Mouse (Mus musculus): Measurements from ENCODE around the gene Ppp2r2c. TPM values are rescaled to one million over a fixed set of nuclear protein-coding genes. Genes with fewer than 3 reads are reported as not detected.

The Ppp2r2c gene
- polyA plus RNA-seq, 1 experiment from 2014 or later: 26.7 TPM

- peaks cover 8% of the 10 kb centered on the region; the same call in 1 of the 2 replicates for H3K36me3 ChIP-seq
- 75% methylated on average over 5 of the region's 5 CpGs for WGBS
- no peak overlapping the region for H3K4me3 ChIP-seq
- H3K4me2 ChIP-seq: no peak overlapping the region
- no peak for ATAC-seq (ENCODE audit: low FRiP score)
- peak overlapping the region; percentile 71 for H3K27ac ChIP-seq
- H3K9me3 ChIP-seq: no peaks in the 10 kb centered on the region
- peak overlapping the region; percentile 46; the same call in 1 of the 2 replicates for H3K9ac ChIP-seq
- peaks cover 19% of the 10 kb centered on the region for H3K4me1 ChIP-seq (replicated peaks)
- H3K27me3 ChIP-seq: peaks cover 9% of the 10 kb centered on the region; the same call in 1 of the 2 replicates
Observed at GRCm38 (mm10) chr5:36944552-36944951, 76.2 kb downstream of the Ppp2r2c start.

GRCm38 (mm10) chr5:36945102-36945701 lies 76.9 kb downstream of the Ppp2r2c start:
- H3K9me3 ChIP-seq: no peaks in the 10 kb centered on the region
- peaks cover 19% of the 10 kb centered on the region for H3K4me1 ChIP-seq (replicated peaks)
- peaks cover 9% of the 10 kb centered on the region; the same call in 1 of the 2 replicates for H3K27me3 ChIP-seq
- H3K27ac ChIP-seq: peak overlapping the region; percentile 71
- ATAC-seq (ENCODE audit: low FRiP score): peak; percentile 29; the same call in 1 of the 2 replicates
- H3K4me3 ChIP-seq: no peak overlapping the region
- 35% methylated on average over 8 of the region's 8 CpGs for WGBS
- H3K9ac ChIP-seq: peak overlapping the region; percentile 46; the same call in 1 of the 2 replicates
- no peak overlapping the region for H3K4me2 ChIP-seq
- H3K36me3 ChIP-seq: peaks cover 8% of the 10 kb centered on the region; the same call in 1 of the 2 replicates

- ATAC-seq (ENCODE audit: low FRiP score): no peak
- WGBS: 71% methylated on average over 2 of the region's 2 CpGs
- peaks cover 8% of the 10 kb centered on the region; the same call in 1 of the 2 replicates for H3K36me3 ChIP-seq
- H3K9me3 ChIP-seq: no peaks in the 10 kb centered on the region
- H3K4me2 ChIP-seq: no peak overlapping the region
- H3K9ac ChIP-seq: no peak overlapping the region
- peaks cover 9% of the 10 kb centered on the region; the same call in 1 of the 2 replicates for H3K27me3 ChIP-seq
- peak overlapping the region; percentile 71 for H3K27ac ChIP-seq
- H3K4me3 ChIP-seq: no peak overlapping the region
- peaks cover 19% of the 10 kb centered on the region for H3K4me1 ChIP-seq (replicated peaks)
Observed at GRCm38 (mm10) chr5:36945713-36946112, 77.4 kb downstream of the Ppp2r2c start.

GRCm38 (mm10) chr5:36946445-36946844 lies 78.1 kb downstream of the Ppp2r2c start:
- no peak for ATAC-seq (ENCODE audit: low FRiP score)

GRCm38 (mm10) chr5:36948831-36949230 lies 80.5 kb downstream of the Ppp2r2c start:
- Histone ChIP-seq H3K27ac (no peak overlapping the region), H3K4me1 (replicated peaks) (peaks cover 19% of the 10 kb centered on the region), H3K9ac (no peak overlapping the region), H3K27me3 (peaks cover 9% of the 10 kb centered on the region; the same call in 1 of the 2 replicates), H3K9me3 (no peaks in the 10 kb centered on the region), H3K4me3 (no peak overlapping the region), H3K4me2 (no peak overlapping the region), H3K36me3 (peaks cover 13% of the 10 kb centered on the region; the same call in 1 of the 2 replicates)
- ATAC-seq (ENCODE audit: low FRiP score): peak; percentile 27; the same call in 1 of the 2 replicates
- 11% methylated on average over 3 of the region's 3 CpGs for WGBS

More at GRCm38 (mm10) chr5:36946445-36946844, 78.1 kb downstream of the Ppp2r2c start:
- Histone ChIP-seq H3K27ac (no peak overlapping the region), H3K9ac (no peak overlapping the region), H3K4me3 (no peak overlapping the region), H3K36me3 (peaks cover 8% of the 10 kb centered on the region; the same call in 1 of the 2 replicates), H3K4me2 (no peak overlapping the region), H3K27me3 (peaks cover 9% of the 10 kb centered on the region; the same call in 1 of the 2 replicates), H3K4me1 (replicated peaks) (peaks cover 19% of the 10 kb centered on the region), H3K9me3 (no peaks in the 10 kb centered on the region)
- 16% methylated on average over 5 of the region's 5 CpGs for WGBS

- Histone ChIP-seq H3K27me3 (peaks cover 9% of the 10 kb centered on the region; the same call in 1 of the 2 replicates), H3K27ac (no peak overlapping the region), H3K9me3 (no peaks in the 10 kb centered on the region), H3K9ac (no peak overlapping the region), H3K4me3 (no peak overlapping the region), H3K4me2 (no peak overlapping the region), H3K36me3 (peaks cover 13% of the 10 kb centered on the region; the same call in 1 of the 2 replicates), H3K4me1 (replicated peaks) (peaks cover 4% of the 10 kb centered on the region; the same call in 1 of the 2 replicates)
- no peak for ATAC-seq (ENCODE audit: low FRiP score)
- WGBS: 49% methylated on average over 2 of the region's 2 CpGs
Observed at GRCm38 (mm10) chr5:36950871-36951270, 82.6 kb downstream of the Ppp2r2c start.

GRCm38 (mm10) chr5:36952311-36952710 lies 84.0 kb downstream of the Ppp2r2c start:
- Histone ChIP-seq H3K36me3 (peaks cover 13% of the 10 kb centered on the region; the same call in 1 of the 2 replicates), H3K9me3 (no peaks in the 10 kb centered on the region), H3K4me3 (no peak overlapping the region), H3K4me2 (no peak overlapping the region), H3K27ac (no peak overlapping the region), H3K4me1 (replicated peaks) (no peaks in the 10 kb centered on the region), H3K9ac (no peak overlapping the region), H3K27me3 (peaks cover 4% of the 10 kb centered on the region; the same call in 1 of the 2 replicates)
- no peak for ATAC-seq (ENCODE audit: low FRiP score)
- 90% methylated on average over 15 of the region's 15 CpGs for WGBS

- Histone ChIP-seq H3K27ac (no peak overlapping the region), H3K36me3 (0 out of 2 replicates have a peak, but pooled peaks cover 5% of the 10 kb centered on the region), H3K4me2 (no peak overlapping the region), H3K4me3 (no peak overlapping the region), H3K9ac (no peak overlapping the region), H3K9me3 (no peaks in the 10 kb centered on the region), H3K4me1 (replicated peaks) (peaks cover 8% of the 10 kb centered on the region), H3K27me3 (no peaks in the 10 kb centered on the region)
- WGBS: 23% methylated on average over 4 of the region's 4 CpGs
- no peak for ATAC-seq (ENCODE audit: low FRiP score)
Observed at GRCm38 (mm10) chr5:36955366-36955765, 87.1 kb downstream of the Ppp2r2c start.

- WGBS: 29% methylated on average over 5 of the region's 5 CpGs
- H3K4me2 ChIP-seq: no peak overlapping the region
- no peak overlapping the region for H3K27ac ChIP-seq
- H3K4me1 ChIP-seq (replicated peaks): peaks cover 18% of the 10 kb centered on the region
- no peaks in the 10 kb centered on the region for H3K27me3 ChIP-seq
- 0 out of 2 replicates have a peak, but pooled peaks have one; percentile 10 for ATAC-seq (ENCODE audit: low FRiP score)
- H3K4me3 ChIP-seq: no peak overlapping the region
- no peak overlapping the region for H3K9ac ChIP-seq
- no peaks in the 10 kb centered on the region for H3K36me3 ChIP-seq
- no peaks in the 10 kb centered on the region for H3K9me3 ChIP-seq
Observed at GRCm38 (mm10) chr5:36958837-36959236, 90.5 kb downstream of the Ppp2r2c start.

- no peak overlapping the region for H3K4me3 ChIP-seq
- H3K36me3 ChIP-seq: peaks cover 6% of the 10 kb centered on the region
- WGBS: 12% methylated on average over 5 of the region's 5 CpGs
- no peak overlapping the region for H3K4me2 ChIP-seq
- no peak for ATAC-seq (ENCODE audit: low FRiP score)
- H3K4me1 ChIP-seq (replicated peaks): peaks cover 18% of the 10 kb centered on the region
- H3K9me3 ChIP-seq: no peaks in the 10 kb centered on the region
- H3K27me3 ChIP-seq: no peaks in the 10 kb centered on the region
- H3K27ac ChIP-seq: peak overlapping the region; percentile 40; the same call in 1 of the 2 replicates
- peak overlapping the region; percentile 43; the same call in 1 of the 2 replicates for H3K9ac ChIP-seq
Observed at GRCm38 (mm10) chr5:36960501-36960900, 92.2 kb downstream of the Ppp2r2c start.

- no peaks in the 10 kb centered on the region for H3K4me1 ChIP-seq (replicated peaks)
- no peak for ATAC-seq (ENCODE audit: low FRiP score)
- H3K9ac ChIP-seq: no peak overlapping the region
- H3K4me3 ChIP-seq: no peak overlapping the region
- H3K4me2 ChIP-seq: no peak overlapping the region
- H3K27ac ChIP-seq: no peak overlapping the region
- H3K36me3 ChIP-seq: peaks cover 38% of the 10 kb centered on the region
- no peaks in the 10 kb centered on the region for H3K27me3 ChIP-seq
- no peaks in the 10 kb centered on the region for H3K9me3 ChIP-seq
- WGBS: 93% methylated on average over 8 of the region's 8 CpGs
Observed at GRCm38 (mm10) chr5:36971587-36971986, 103.3 kb downstream of the Ppp2r2c start.

- Histone ChIP-seq H3K27me3 (no peaks in the 10 kb centered on the region), H3K27ac (no peak overlapping the region), H3K4me1 (replicated peaks) (no peaks in the 10 kb centered on the region), H3K9ac (no peak overlapping the region), H3K36me3 (peaks cover 17% of the 10 kb centered on the region), H3K4me3 (no peak overlapping the region), H3K9me3 (no peaks in the 10 kb centered on the region), H3K4me2 (no peak overlapping the region)
- WGBS: 90% methylated on average over 13 of the region's 13 CpGs
- no peak for ATAC-seq (ENCODE audit: low FRiP score)
Observed at GRCm38 (mm10) chr5:36975336-36975735, 107.0 kb downstream of the Ppp2r2c start.
